Mouse (Mus musculus): Measurements from ENCODE around the gene Pusl1.
A peak's percentile ranks its signal among the peaks of the same experiment; 100 is the strongest.

Pusl1 gene

GRCm38 (mm10) chr4:155891551-155892001 is at the start of gene Pusl1, which contains the start of gene Acap3:
Pusl1 (minus strand) TSS chr4:155891781.
Acap3 (plus strand) TSS chr4:155891822.
- peak; percentile 91 to 96 for DNase-seq (ENCODE audit: low spot score in 2 of 2)

- no peak for DNase-seq (ENCODE audit: low spot score in 2 of 2)
Observed at GRCm38 (mm10) chr4:155932031-155932430, 40.5 kb upstream of the Pusl1 start.

- no peak for DNase-seq (ENCODE audit: low spot score in 2 of 2)
Observed at GRCm38 (mm10) chr4:155908751-155909150, 17.2 kb upstream of the Pusl1 start.

GRCm38 (mm10) chr4:155908281-155908680 is 16.7 kb upstream of the Pusl1 start:
- no peak for DNase-seq (ENCODE audit: low spot score in 2 of 2)

- no peak for DNase-seq (ENCODE audit: low spot score in 2 of 2)
Observed at GRCm38 (mm10) chr4:155907003-155907402, 15.4 kb upstream of the Pusl1 start.

- no peak for DNase-seq (ENCODE audit: low spot score in 2 of 2)
Observed at GRCm38 (mm10) chr4:155906125-155906524, 14.5 kb upstream of the Pusl1 start.

- no peak for DNase-seq (ENCODE audit: low spot score in 2 of 2)
Observed at GRCm38 (mm10) chr4:155905634-155906033, 14.1 kb upstream of the Pusl1 start.

GRCm38 (mm10) chr4:155904318-155905102 is 12.9 kb upstream of the Pusl1 start:
- no peak for DNase-seq (ENCODE audit: low spot score in 2 of 2)

GRCm38 (mm10) chr4:155903246-155903645 is 11.7 kb upstream of the Pusl1 start:
- DNase-seq (ENCODE audit: low spot score in 2 of 2): no peak

- DNase-seq (ENCODE audit: low spot score in 2 of 2): no peak
Observed at GRCm38 (mm10) chr4:155901205-155901604, 9.6 kb upstream of the Pusl1 start.

GRCm38 (mm10) chr4:155899355-155899754 is 7.8 kb upstream of the Pusl1 start:
- no peak for DNase-seq (ENCODE audit: low spot score in 2 of 2)

- no peak for DNase-seq (ENCODE audit: low spot score in 2 of 2)
Observed at GRCm38 (mm10) chr4:155898318-155898717, 6.7 kb upstream of the Pusl1 start.

- no peak for DNase-seq (ENCODE audit: low spot score in 2 of 2)
Observed at GRCm38 (mm10) chr4:155896461-155896860, 4.9 kb upstream of the Pusl1 start.

GRCm38 (mm10) chr4:155895826-155896225 is 4.2 kb upstream of the Pusl1 start:
- no peak for DNase-seq (ENCODE audit: low spot score in 2 of 2)

GRCm38 (mm10) chr4:155895216-155895615 is 3.6 kb upstream of the Pusl1 start:
- peak in 1 of 2 experiments; percentile 42 for DNase-seq (ENCODE audit: low spot score in 2 of 2)

- peak; percentile 59 to 84 for DNase-seq (ENCODE audit: low spot score in 2 of 2)
Observed at GRCm38 (mm10) chr4:155894311-155894881, 2.8 kb upstream of the Pusl1 start.

- no peak for DNase-seq (ENCODE audit: low spot score in 2 of 2)
Observed at GRCm38 (mm10) chr4:155893212-155893690, 1.7 kb upstream of the Pusl1 start.

GRCm38 (mm10) chr4:155892438-155893211 is 1.0 kb upstream of the Pusl1 start:
- no peak for DNase-seq (ENCODE audit: low spot score in 2 of 2)

- peak; percentile 71 to 74 for DNase-seq (ENCODE audit: low spot score in 2 of 2)
Observed at GRCm38 (mm10) chr4:155892017-155892416, 436 bp upstream of the Pusl1 start.

- no peak for DNase-seq (ENCODE audit: low spot score in 2 of 2)
Observed at GRCm38 (mm10) chr4:155891011-155891471, 540 bp downstream of the Pusl1 start.

- DNase-seq (ENCODE audit: low spot score in 2 of 2): no peak
Observed at GRCm38 (mm10) chr4:155889316-155889715, 2.3 kb downstream of the Pusl1 start.

GRCm38 (mm10) chr4:155888181-155888580 is 3.4 kb downstream of the Pusl1 start:
- DNase-seq (ENCODE audit: low spot score in 2 of 2): no peak

Data from urinary bladder, adult 18-20 months (tissue).